In genomic region chr4:34960781-34961560, GRCm38 (mm10) we compare ENCODE assay signal across 10 mouse cellular contexts.
A peak's percentile ranks its signal among the peaks of the same experiment; 100 is the strongest.
DNase-seq lines count a peak whose midpoint lies in the region; ATAC-seq lines count a peak whose summit lies in the region.
"Had no signal": no experiment of that assay in that cellular context is flagged by ENCODE, and none has a peak within 500 bp of the region (broad histone marks: within the 10 kb centered on the region; RNA-seq: fewer than 3 reads in every experiment).

No protein-coding gene starts in this region.

- DNase-seq in forebrain, embryonic 14.5 days (ENCODE audit: low spot score), result peak; percentile 60
- DNase-seq in forebrain, embryonic 11.5 days (ENCODE audit: low spot score), result no peak
- peak; percentile 63 for DNase-seq in kidney, adult 9 months
- DNase-seq in right cerebral cortex, adult 18-20 months, result peak; percentile 33
- DNase-seq in right cerebral cortex, postnatal 4 days, result no peak
- peak; percentile 17 for DNase-seq in retina, postnatal 7 days (ENCODE audit: low read depth, low spot score)
- DNase-seq in cerebellum, adult 11 months, result no peak
- DNase-seq: cerebellum, adult 9-11 months had no signal

- no peaks in the 10 kb centered on the region for H3K27me3 ChIP-seq in forebrain, embryonic 14.5 days (replicated peaks; ENCODE audit: control insufficient read depth, insufficient read depth, low read length)
- no peaks in the 10 kb centered on the region for H3K27me3 ChIP-seq in forebrain, embryonic 11.5 days (ENCODE audit: control insufficient read depth, insufficient read depth, low read length)
- no peaks in the 10 kb centered on the region for H3K27me3 ChIP-seq in kidney, embryonic 14.5 days (ENCODE audit: control insufficient read depth, insufficient read depth, low read length)

- no peak overlapping the region for H3K9ac ChIP-seq in forebrain, embryonic 14.5 days (ENCODE audit: low read length)
- H3K9ac ChIP-seq in forebrain, embryonic 11.5 days (ENCODE audit: low read length), result no peak overlapping the region
- no peak overlapping the region for H3K9ac ChIP-seq in kidney, embryonic 14.5 days (ENCODE audit: low read depth, low read length)
- H3K9ac ChIP-seq: heart, embryonic 15.5 days had no signal

- WGBS in forebrain, embryonic 14.5 days, result 79% methylated on average over 15 of the region's 15 CpGs
- 80% methylated on average over 15 of the region's 15 CpGs for WGBS in forebrain, embryonic 11.5 days
- WGBS in kidney, embryonic 14.5 days, result 79% methylated on average over 15 of the region's 15 CpGs

- no peaks in the 10 kb centered on the region for H3K36me3 ChIP-seq in forebrain, embryonic 14.5 days (ENCODE audit: control insufficient read depth, insufficient read depth, low read length)
- no peaks in the 10 kb centered on the region for H3K36me3 ChIP-seq in forebrain, embryonic 11.5 days (ENCODE audit: control insufficient read depth, insufficient read depth, low read length)
- H3K36me3 ChIP-seq in kidney, embryonic 14.5 days (ENCODE audit: control insufficient read depth, insufficient read depth, low read length), result no peaks in the 10 kb centered on the region
- H3K36me3 ChIP-seq: heart, embryonic 15.5 days had no signal

- no peak overlapping the region for H3K4me2 ChIP-seq in forebrain, embryonic 14.5 days (ENCODE audit: low read length)
- H3K4me2 ChIP-seq in forebrain, embryonic 11.5 days (ENCODE audit: low read depth, low read length, severe bottlenecking), result no peak overlapping the region
- H3K4me2 ChIP-seq in kidney, embryonic 14.5 days (replicated peaks; ENCODE audit: low read depth, low read length), result no peak overlapping the region
- H3K4me2 ChIP-seq: heart, embryonic 15.5 days had no signal

- no peaks in the 10 kb centered on the region for H3K9me3 ChIP-seq in forebrain, embryonic 14.5 days (replicated peaks; ENCODE audit: control insufficient read depth, low read length)
- no peaks in the 10 kb centered on the region for H3K9me3 ChIP-seq in forebrain, embryonic 11.5 days (ENCODE audit: control insufficient read depth, low read length)
- H3K9me3 ChIP-seq in kidney, embryonic 14.5 days (ENCODE audit: control insufficient read depth, low read length), result no peaks in the 10 kb centered on the region
- H3K9me3 ChIP-seq: heart, embryonic 15.5 days had no signal

- H3K27ac ChIP-seq in forebrain, embryonic 14.5 days (ENCODE audit: low read depth, low read length), result no peak overlapping the region
- H3K27ac ChIP-seq in forebrain, embryonic 11.5 days (ENCODE audit: low read depth, low read length), result no peak overlapping the region
- no peak overlapping the region for H3K27ac ChIP-seq in kidney, embryonic 14.5 days (ENCODE audit: low read depth, low read length)
- H3K27ac ChIP-seq: heart, embryonic 15.5 days had no signal

- peak; percentile 42; the same call in 1 of the 2 replicates for ATAC-seq in forebrain, embryonic 14.5 days
- ATAC-seq in forebrain, embryonic 11.5 days (replicated peaks; ENCODE audit: low FRiP score), result no peak
- no peak for ATAC-seq in kidney, embryonic 14.5 days (ENCODE audit: low FRiP score, low TSS enrichment)

- no peaks in the 10 kb centered on the region for H3K4me1 ChIP-seq in forebrain, embryonic 14.5 days (ENCODE audit: control insufficient read depth, insufficient read depth, low read length)
- H3K4me1 ChIP-seq in forebrain, embryonic 11.5 days (replicated peaks; ENCODE audit: control insufficient read depth, insufficient read depth, low read length), result no peaks in the 10 kb centered on the region
- H3K4me1 ChIP-seq in kidney, embryonic 14.5 days (ENCODE audit: control insufficient read depth, insufficient read depth, low read length), result no peaks in the 10 kb centered on the region

- no peak overlapping the region for H3K4me3 ChIP-seq in forebrain, embryonic 14.5 days (ENCODE audit: low read depth, low read length)
- no peak overlapping the region for H3K4me3 ChIP-seq in forebrain, embryonic 11.5 days (ENCODE audit: low read depth, low read length)
- no peak overlapping the region for H3K4me3 ChIP-seq in kidney, embryonic 14.5 days (ENCODE audit: low read length)
- H3K4me3 ChIP-seq: heart, embryonic 15.5 days had no signal

Comparison
In these comparisons a context has a peak if more than half of its experiments do, and no peak if none do; other contexts are left out.
1. DNase-seq: peak in forebrain, embryonic 14.5 days (single experiment), kidney, adult 9 months (single experiment), right cerebral cortex, adult 18-20 months (single experiment) and retina, postnatal 7 days (single experiment); none in forebrain, embryonic 11.5 days (single experiment), right cerebral cortex, postnatal 4 days (single experiment) and cerebellum, adult 11 months (single experiment).